Mouse (Mus musculus) small intestine, adult 2 months (tissue): ENCODE results near the gene Hscb. TPM values are rescaled to one million over a fixed set of nuclear protein-coding genes. Genes with fewer than 3 reads are reported as not detected.

Source experiments
- H3K27ac ChIP-seq: fragments of 200-500 bp; 2 replicates; pipeline ENCODE4 v1.5.1; 2012; ENCODE audit warnings: low read depth, low read length, control low read depth, inconsistent platforms; ENCODE audit not compliant: insufficient read depth
- H3K27me3 ChIP-seq: fragments of 200-500 bp; 2 replicates; pipeline ENCODE4 v1.6.1; 2012; ENCODE audit warnings: mild to moderate bottlenecking, moderate library complexity, low read length, inconsistent platforms; ENCODE audit not compliant: control insufficient read depth, insufficient read depth
- H3K36me3 ChIP-seq: fragments of 200-500 bp; 2 replicates; pipeline ENCODE4 v1.6.1; 2012; ENCODE audit warnings: mild to moderate bottlenecking, low read length, control low read depth, inconsistent platforms; ENCODE audit not compliant: control insufficient read depth, insufficient read depth
- H3K4me1 ChIP-seq: fragments of 200-500 bp; 2 replicates; pipeline ENCODE4 v1.6.1; 2012; ENCODE audit warnings: low read length, inconsistent platforms, mixed read lengths; ENCODE audit not compliant: control insufficient read depth, insufficient read depth, insufficient read length
- H3K4me3 ChIP-seq: fragments of 200-500 bp; 2 replicates; pipeline ENCODE4 v1.5.1; 2012; ENCODE audit warnings: low read depth, mild to moderate bottlenecking, control low read depth, inconsistent platforms, low read length, moderate library complexity
- CTCF ChIP-seq: fragments of 200-500 bp; IDR thresholded peaks from 2 replicates; pipeline ENCODE4 v1.5.1; 2012; ENCODE audit warnings: low read depth, mild to moderate bottlenecking, control low read depth, inconsistent platforms, low read length, moderate library complexity, mixed read lengths; ENCODE audit not compliant: insufficient replicate concordance, insufficient read length; ENCODE audit errors: extremely low read depth
- POLR2A ChIP-seq: fragments of 200-500 bp; IDR thresholded peaks from 2 replicates; pipeline ENCODE4 v1.6.1; 2012; ENCODE audit warnings: low read depth, mild to moderate bottlenecking, control low read depth, inconsistent platforms, low read length, moderate library complexity
- WGBS: fragments of 180-500 bp; shearing (Covaris S2); methylation state at CpG from one replicate; pipeline ENCODE4 v1.1.7; 2018; 5-methylcytosine and 5-hydroxymethylcytosine counted together
- polyA plus RNA-seq: library from polyadenylated mRNA; depleted of rRNA; stranded (reverse); fragments of >200 nt; gene quantifications from 2 replicates; pipeline ENCODE4 v1.2.3, GENCODE M21; 2012; rRNA removed

Hscb gene
- polyA plus RNA-seq, 1 experiment: 10.5 TPM

- Histone ChIP-seq H3K27me3 (no peaks in the 10 kb centered on the region), H3K4me1 (peaks cover 2% of the 10 kb centered on the region), H3K4me3 (peak overlapping the region; percentile 82), H3K36me3 (peaks cover 12% of the 10 kb centered on the region), H3K27ac (no peak overlapping the region)
- WGBS: 47% methylated on average over 10 of the region's 10 CpGs
- TF ChIP-seq POLR2A (no peak), CTCF (no peak)
Measured at GRCm38 (mm10) chr5:110780761-110781528, 58.6 kb downstream of the Hscb start.

- H3K4me1 ChIP-seq: peaks cover 2% of the 10 kb centered on the region
- H3K27me3 ChIP-seq: no peaks in the 10 kb centered on the region
- peaks cover 8% of the 10 kb centered on the region for H3K36me3 ChIP-seq
- 0 out of 2 replicates have a peak, but pooled peaks have one; percentile 14 for TF ChIP-seq POLR2A
- TF ChIP-seq CTCF: no peak
- peak within 1 kb of the TSS; percentile 34; the same call in 1 of the 2 replicates for H3K27ac ChIP-seq
- H3K4me3 ChIP-seq: peak within 1 kb of the TSS; percentile 82
- WGBS: under 1% methylated on average over 57 of the region's 57 CpGs
Measured at GRCm38 (mm10) chr5:110779998-110780760, 59.4 kb downstream of the Hscb start, which contains the start of gene Pus1. Pus1 (minus strand) TSS chr5:110780659.

- Histone ChIP-seq H3K27me3 (no peaks in the 10 kb centered on the region), H3K27ac (peak overlapping the region; percentile 34; the same call in 1 of the 2 replicates), H3K36me3 (peaks cover 15% of the 10 kb centered on the region), H3K4me1 (peaks cover 6% of the 10 kb centered on the region), H3K4me3 (peak overlapping the region; percentile 82)
- 7% methylated on average over 15 of the region's 15 CpGs for WGBS
- no peak for TF ChIP-seq POLR2A
- no peak for TF ChIP-seq CTCF
Measured at GRCm38 (mm10) chr5:110779276-110779997, 60.1 kb downstream of the Hscb start.

Other genes starting within 250 kb of the Hscb start
- 30.9 and 43.6 TPM in 2 replicates for gene Noc4l, start 186.4 kb downstream of the Hscb start, polyA plus RNA-seq
- gene Ddx51, start 186.3 kb downstream of the Hscb start, polyA plus RNA-seq: 4.1 and 4.9 TPM in 2 replicates
- 21.8 and 45.0 TPM in 2 replicates for gene Ep400, start 69.1 kb downstream of the Hscb start, polyA plus RNA-seq
- 12.9 and 22.2 TPM in 2 replicates for gene Pus1, start 59.1 kb downstream of the Hscb start, polyA plus RNA-seq
- gene Ulk1, start 29.7 kb downstream of the Hscb start, polyA plus RNA-seq: 20.0 and 34.6 TPM in 2 replicates
- 1.7 and 4.3 TPM in 2 replicates for gene Chek2, start 202 bp upstream of the Hscb start, polyA plus RNA-seq
- gene Ttc28, start 40.0 kb upstream of the Hscb start, polyA plus RNA-seq: 2.1 and 3.2 TPM in 2 replicates